Mouse (Mus musculus) liver, embryonic 11.5 days (tissue): ENCODE results near the gene Clybl. TPM values are rescaled to one million over a fixed set of nuclear protein-coding genes. Genes with fewer than 3 reads are reported as not detected.

Source experiments
- ATAC-seq: fragments of 200-750 bp; cut with Nextera tagmentation; replicated peaks from 2 replicates; pipeline ENCODE4 v1.8.0; 2017; ENCODE audit warnings: moderate number of reproducible peaks, mild to moderate bottlenecking, moderate TSS enrichment, moderate library complexity; ENCODE audit not compliant: low FRiP score
- DNase-seq: peaks from one replicate; pipeline ENCODE4 v3.0.0-alpha.2; 2017; ENCODE audit warnings: low spot score
- H3K27ac ChIP-seq: fragments of 300-500 bp; sonication (generic); 2 replicates; pipeline ENCODE4 v1.5.1; 2014; ENCODE audit warnings: mild to moderate bottlenecking, low read depth, low read length, control low read depth
- H3K27me3 ChIP-seq: fragments of 300-500 bp; sonication (generic); replicated peaks from 2 replicates; pipeline ENCODE4 v1.6.1; 2014; ENCODE audit warnings: low read length, mixed read lengths; ENCODE audit not compliant: control insufficient read depth, insufficient read depth
- H3K36me3 ChIP-seq: fragments of 300-500 bp; sonication (generic); 2 replicates; pipeline ENCODE4 v1.6.1; 2014; ENCODE audit warnings: mild to moderate bottlenecking, low read length, moderate library complexity, mixed read lengths; ENCODE audit not compliant: control insufficient read depth, insufficient read depth
- H3K4me1 ChIP-seq: fragments of 300-500 bp; sonication (generic); replicated peaks from 2 replicates; pipeline ENCODE4 v1.6.1; 2014; ENCODE audit warnings: low read length, mixed read lengths; ENCODE audit not compliant: control insufficient read depth, insufficient read depth
- H3K4me2 ChIP-seq: fragments of 300-500 bp; sonication (generic); 2 replicates; pipeline ENCODE4 v1.6.1; 2014; ENCODE audit warnings: mild to moderate bottlenecking, control low read depth, moderate library complexity
- H3K4me3 ChIP-seq: fragments of 300-500 bp; sonication (generic); 2 replicates; pipeline ENCODE4 v1.5.1; 2014; ENCODE audit warnings: low read depth, low read length, control low read depth
- H3K9ac ChIP-seq: fragments of 300-500 bp; sonication (generic); 2 replicates; pipeline ENCODE4 v1.6.1; 2014; ENCODE audit warnings: low read depth, low read length, control low read depth
- H3K9me3 ChIP-seq: fragments of 300-500 bp; sonication (generic); 2 replicates; pipeline ENCODE4 v1.6.1; 2016; ENCODE audit warnings: low read length, inconsistent platforms, mixed read lengths; ENCODE audit not compliant: control insufficient read depth
- WGBS: fragments of 180-500 bp; shearing (Covaris S2); extraction: QIAGEN DNeasy Blood & Tissue Kit; methylation state at CpG from one replicate; pipeline ENCODE4 v1.1.7; 2014; 5-methylcytosine and 5-hydroxymethylcytosine counted together
- polyA plus RNA-seq: library from polyadenylated mRNA; unstranded; fragments of >200 nt; fragmentation: Nextera tagmentation; extraction: Ambion mirVana; gene quantifications from 2 replicates; pipeline ENCODE4 v1.2.1, GENCODE M21; 2014

Clybl gene
- polyA plus RNA-seq, 1 experiment from 2014 or later: 44.4 TPM

- 84% methylated on average over 5 of the region's 5 CpGs for WGBS
- Histone ChIP-seq H3K27me3 (no peaks in the 10 kb centered on the region), H3K27ac (no peak overlapping the region), H3K9ac (no peak overlapping the region), H3K9me3 (no peaks in the 10 kb centered on the region), H3K4me3 (no peak overlapping the region), H3K36me3 (no peaks in the 10 kb centered on the region), H3K4me2 (no peak overlapping the region), H3K4me1 (peaks cover 5% of the 10 kb centered on the region)
- DNase-seq (no peak), ATAC-seq (no peak)
Measured at GRCm38 (mm10) chr14:122188250-122188649, 6.7 kb downstream of the Clybl start.

- Histone ChIP-seq H3K36me3 (no peaks in the 10 kb centered on the region), H3K9ac (no peak overlapping the region), H3K27ac (no peak overlapping the region), H3K9me3 (no peaks in the 10 kb centered on the region), H3K27me3 (no peaks in the 10 kb centered on the region), H3K4me3 (no peak overlapping the region), H3K4me1 (no peaks in the 10 kb centered on the region), H3K4me2 (no peak overlapping the region)
- no peak for ATAC-seq
- no peak for DNase-seq
- WGBS: 78% methylated on average over 5 of the region's 5 CpGs
Measured at GRCm38 (mm10) chr14:122189901-122190300, 8.4 kb downstream of the Clybl start.

- WGBS: 28% methylated on average over 2 of the region's 2 CpGs
- Histone ChIP-seq H3K9me3 (no peaks in the 10 kb centered on the region), H3K9ac (no peak overlapping the region), H3K36me3 (no peaks in the 10 kb centered on the region), H3K4me3 (no peak overlapping the region), H3K27ac (no peak overlapping the region), H3K27me3 (no peaks in the 10 kb centered on the region), H3K4me1 (no peaks in the 10 kb centered on the region), H3K4me2 (no peak overlapping the region)
- ATAC-seq (no peak), DNase-seq (no peak)
Measured at GRCm38 (mm10) chr14:122190527-122190926, 9.0 kb downstream of the Clybl start.

GRCm38 (mm10) chr14:122190941-122191510 lies 9.5 kb downstream of the Clybl start:
- WGBS: 13% methylated on average over 7 of the region's 7 CpGs
- DNase-seq: no peak

DNA sequence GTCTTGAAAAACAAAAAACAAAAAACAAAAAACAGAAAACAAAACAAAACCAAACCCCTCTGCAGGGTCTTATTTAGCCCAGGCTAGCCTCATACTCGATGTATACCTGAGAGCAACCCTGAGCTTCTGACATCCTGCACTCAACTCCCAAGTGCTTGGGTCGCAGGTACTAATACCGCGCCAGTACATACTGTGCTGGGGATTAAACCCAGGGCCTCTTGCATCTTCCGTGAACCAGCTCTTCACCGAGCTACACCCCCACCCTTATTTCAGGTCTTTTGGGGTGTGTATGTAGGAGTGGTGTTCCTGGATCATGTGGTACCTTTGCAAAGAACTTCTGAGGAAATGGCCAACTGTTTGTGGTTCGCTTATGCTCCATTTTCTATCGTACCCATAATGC lies 13.1 kb downstream of the Clybl start:
- H3K9ac ChIP-seq: no peak overlapping the region
- H3K4me2 ChIP-seq: no peak overlapping the region
- no peaks in the 10 kb centered on the region for H3K4me1 ChIP-seq
- no peak for DNase-seq
- H3K4me3 ChIP-seq: no peak overlapping the region
- H3K27ac ChIP-seq: no peak overlapping the region
- no peak for ATAC-seq
- WGBS: 94% methylated on average over 8 of the region's 8 CpGs
- no peaks in the 10 kb centered on the region for H3K27me3 ChIP-seq
- peaks cover 2% of the 10 kb centered on the region; the same call in 1 of the 2 replicates for H3K9me3 ChIP-seq
- H3K36me3 ChIP-seq: no peaks in the 10 kb centered on the region

More at GRCm38 (mm10) chr14:122190941-122191510, 9.5 kb downstream of the Clybl start:
- H3K36me3 ChIP-seq: no peaks in the 10 kb centered on the region
- H3K9me3 ChIP-seq: no peaks in the 10 kb centered on the region
- H3K27me3 ChIP-seq: no peaks in the 10 kb centered on the region
- peak; percentile 45 for ATAC-seq
- H3K4me2 ChIP-seq: no peak overlapping the region
- H3K9ac ChIP-seq: no peak overlapping the region
- no peak overlapping the region for H3K27ac ChIP-seq
- no peaks in the 10 kb centered on the region for H3K4me1 ChIP-seq
- H3K4me3 ChIP-seq: no peak overlapping the region

DNA sequence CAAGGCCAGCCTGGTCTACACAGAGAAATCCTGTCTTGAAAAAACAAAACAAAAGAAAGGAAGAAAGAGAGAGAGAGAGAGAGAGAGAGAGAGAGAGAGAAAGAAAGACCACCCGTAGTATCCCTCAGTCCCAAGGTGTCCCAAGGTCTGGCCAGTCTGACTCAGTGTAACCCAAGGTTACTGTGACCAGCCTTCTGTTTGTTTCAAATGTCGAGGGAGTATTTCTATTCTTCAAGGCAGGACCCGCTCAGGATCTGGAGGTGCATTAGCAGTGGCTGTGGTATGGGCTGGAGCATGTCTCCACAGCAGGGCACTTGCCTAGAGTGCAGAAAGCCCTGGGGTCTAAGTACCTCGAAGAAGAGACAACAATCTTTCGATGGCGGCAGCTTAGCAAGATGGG lies 15.3 kb downstream of the Clybl start:
- H3K27me3 ChIP-seq: no peaks in the 10 kb centered on the region
- DNase-seq (no peak), ATAC-seq (no peak)
- H3K27ac ChIP-seq: no peak overlapping the region
- H3K4me1 ChIP-seq: no peaks in the 10 kb centered on the region
- no peak overlapping the region for H3K4me3 ChIP-seq
- H3K4me2 ChIP-seq: no peak overlapping the region
- 76% methylated on average over 6 of the region's 6 CpGs for WGBS
- peaks cover 2% of the 10 kb centered on the region; the same call in 1 of the 2 replicates for H3K9me3 ChIP-seq
- no peaks in the 10 kb centered on the region for H3K36me3 ChIP-seq
- H3K9ac ChIP-seq: no peak overlapping the region

DNA sequence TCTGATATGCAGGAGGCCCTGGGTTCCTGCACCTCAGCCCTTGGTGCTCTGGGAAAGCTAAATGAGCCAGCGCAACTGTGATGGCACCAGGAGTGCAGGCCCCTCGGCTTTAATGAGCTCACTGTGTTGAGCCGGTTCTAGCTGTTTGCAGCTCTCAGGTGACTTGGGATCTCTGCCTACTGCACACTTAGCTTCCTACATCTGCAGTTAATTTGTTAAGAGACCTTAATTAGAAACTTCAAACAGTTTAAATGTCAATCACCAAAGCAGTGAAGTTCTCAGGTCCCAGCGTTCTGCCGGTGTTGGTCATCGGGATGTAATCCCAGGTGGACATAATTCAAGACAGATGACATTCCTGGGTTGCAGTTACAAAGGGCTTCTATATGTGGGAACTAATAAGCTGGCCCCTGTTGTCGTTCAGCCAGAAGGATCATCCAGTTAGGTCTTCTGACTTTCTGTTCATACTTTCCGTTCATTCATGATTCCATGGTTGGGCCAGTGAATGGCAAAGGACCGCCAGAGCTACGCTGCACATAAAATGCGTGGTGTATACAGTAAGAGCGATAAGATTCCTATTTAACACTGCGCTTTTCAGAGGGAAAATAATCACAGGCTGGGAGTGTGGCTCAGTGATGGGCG lies 18.9 kb downstream of the Clybl start:
- DNase-seq (no peak), ATAC-seq (no peak)
- H3K27me3 ChIP-seq: no peaks in the 10 kb centered on the region
- WGBS: 72% methylated on average over 14 of the region's 14 CpGs
- peaks cover 2% of the 10 kb centered on the region; the same call in 1 of the 2 replicates for H3K9me3 ChIP-seq
- no peak overlapping the region for H3K4me3 ChIP-seq
- H3K4me1 ChIP-seq: no peaks in the 10 kb centered on the region
- H3K9ac ChIP-seq: no peak overlapping the region
- no peak overlapping the region for H3K4me2 ChIP-seq
- H3K36me3 ChIP-seq: no peaks in the 10 kb centered on the region
- no peak overlapping the region for H3K27ac ChIP-seq

DNA sequence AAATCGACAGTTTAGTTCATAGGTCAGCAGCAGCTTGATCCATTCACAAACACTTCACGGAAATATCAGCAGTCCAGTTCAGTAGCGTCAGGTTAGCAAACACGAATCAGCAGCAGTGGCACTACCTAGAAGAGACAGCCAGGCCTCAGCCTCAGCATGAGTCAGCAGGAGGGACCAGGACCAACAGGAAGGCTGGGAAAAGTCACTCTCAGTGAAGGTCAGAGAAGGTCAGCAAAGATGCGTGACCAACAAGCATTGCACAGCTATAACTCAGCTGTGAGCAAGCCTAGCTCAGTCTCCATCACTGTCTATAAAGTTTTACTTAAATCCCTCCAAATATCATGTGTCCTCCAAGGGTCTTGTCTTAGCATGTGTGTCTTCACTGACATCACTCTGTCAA lies 27.7 kb downstream of the Clybl start:
- Histone ChIP-seq H3K9ac (no peak overlapping the region), H3K4me1 (no peaks in the 10 kb centered on the region), H3K4me3 (no peak overlapping the region), H3K27ac (no peak overlapping the region), H3K36me3 (no peaks in the 10 kb centered on the region), H3K27me3 (no peaks in the 10 kb centered on the region), H3K4me2 (no peak overlapping the region), H3K9me3 (no peaks in the 10 kb centered on the region)
- ATAC-seq (no peak), DNase-seq (no peak)
- WGBS: 72% methylated on average over 5 of the region's 5 CpGs

GRCm38 (mm10) chr14:122213590-122213989 lies 32.1 kb downstream of the Clybl start:
- no peak overlapping the region for H3K4me3 ChIP-seq
- H3K4me1 ChIP-seq: no peaks in the 10 kb centered on the region
- no peak overlapping the region for H3K9ac ChIP-seq
- no peaks in the 10 kb centered on the region for H3K9me3 ChIP-seq
- 74% methylated on average over 8 of the region's 8 CpGs for WGBS
- H3K27ac ChIP-seq: no peak overlapping the region
- no peak for DNase-seq
- no peak overlapping the region for H3K4me2 ChIP-seq
- ATAC-seq: no peak
- H3K36me3 ChIP-seq: no peaks in the 10 kb centered on the region
- H3K27me3 ChIP-seq: no peaks in the 10 kb centered on the region
